Mouse (Mus musculus) left cerebral cortex, postnatal 10 days (tissue): ENCODE results near the gene Cabin1. TPM values are rescaled to one million over a fixed set of nuclear protein-coding genes. Genes with fewer than 3 reads are reported as not detected.
"Not testable (repeated sequence)": the region's sequence is repeated elsewhere in the genome, so short reads cannot be mapped to it uniquely, and the experiment has no call there.

ENCODE experiments used
- DNase-seq, 2 experiments: peaks; one replicate each; pipeline ENCODE4 v3.0.0; 2021 to 2022; ENCODE audit warnings: low spot score in 2 of 2, mixed read lengths in 1 of 2; ENCODE audit errors: extremely low spot score in 1 of 2
- intact Hi-C: fragments of 180-260 bp; cut with DNase I; formaldehyde crosslinking; loops from one replicate; pipeline ENCODE4 v1.15.1; 2025
- total RNA-seq, 2 experiments: library from RNA; stranded (reverse); gene quantifications; 2 replicates each; pipeline ENCODE4 v1.2.3; 2021

Gene Cabin1
- total RNA-seq, 2 experiments from 2014 or later: 83.7 to 84.3 TPM

GRCm38 (mm10) chr10:75772795-75773664 is 8.9 kb upstream of the Cabin1 start, which contains the start of gene Ddt:
Gene Ddt, minus strand, starts transcription at chr10:75773414.
- intact Hi-C loops: loop anchor here (5.0 kb wide), 1 partner anchor 59 kb away; no protein-coding TSS in a partner anchor
- peak; percentile 86 to 91 for DNase-seq

- DNase-seq, intact Hi-C loops: not testable (repeated sequence)
Observed at GRCm38 (mm10) chr10:75767756-75768155, 3.6 kb upstream of the Cabin1 start.

GRCm38 (mm10) chr10:75766856-75767255 is 2.7 kb upstream of the Cabin1 start:
- no peak for DNase-seq
- intact Hi-C loops: no loop called here

- DNase-seq: peak in 1 of 2 experiments; percentile 70
- intact Hi-C loops: no loop called here
Observed at GRCm38 (mm10) chr10:75764519-75765473, 655 bp upstream of the Cabin1 start.

- intact Hi-C loops: no loop called here
- no peak for DNase-seq
Observed at GRCm38 (mm10) chr10:75762413-75762812, 1.7 kb downstream of the Cabin1 start.

- intact Hi-C loops: no loop called here
Observed at GRCm38 (mm10) chr10:75760311-75760710, 3.8 kb downstream of the Cabin1 start.

GRCm38 (mm10) chr10:75756719-75757118 is 7.4 kb downstream of the Cabin1 start:
- intact Hi-C loops: no loop called here
- DNase-seq: no peak

More at GRCm38 (mm10) chr10:75760311-75760710, 3.8 kb downstream of the Cabin1 start:
- no peak for DNase-seq

- intact Hi-C loops: loop anchor here (2.0 to 10.0 kb wide), 2 partner anchors 109 to 211 kb away; partner anchors contain the start of gene Gm5134
- peak; percentile 86 to 88 for DNase-seq
Observed at GRCm38 (mm10) chr10:75744017-75744416, 20.1 kb downstream of the Cabin1 start.

- DNase-seq: peak in 1 of 2 experiments; percentile 63
Observed at GRCm38 (mm10) chr10:75743369-75743768, 20.8 kb downstream of the Cabin1 start.

GRCm38 (mm10) chr10:75740866-75741265 is 23.3 kb downstream of the Cabin1 start:
- intact Hi-C loops: loop anchor here (10.0 kb wide), 1 partner anchor 214 kb away; the partner anchor contains the start of gene Gm5134
- DNase-seq: no peak

More at GRCm38 (mm10) chr10:75743369-75743768, 20.8 kb downstream of the Cabin1 start:
- intact Hi-C loops: loop anchor here (10.0 kb wide), 1 partner anchor 211 kb away; the partner anchor contains the start of gene Gm5134

- intact Hi-C loops: no loop called here
- no peak for DNase-seq
Observed at GRCm38 (mm10) chr10:75725449-75725848, 38.7 kb downstream of the Cabin1 start.

GRCm38 (mm10) chr10:75720215-75720614 is 43.9 kb downstream of the Cabin1 start:
- intact Hi-C loops: no loop called here
- peak in 1 of 2 experiments; percentile 50 for DNase-seq

- DNase-seq: no peak
- intact Hi-C loops: no loop called here
Observed at GRCm38 (mm10) chr10:75714795-75715194, 49.3 kb downstream of the Cabin1 start.

GRCm38 (mm10) chr10:75713026-75713425 is 51.1 kb downstream of the Cabin1 start:
- DNase-seq: no peak
- intact Hi-C loops: no loop called here

GRCm38 (mm10) chr10:75710210-75710609 is 53.9 kb downstream of the Cabin1 start:
- intact Hi-C loops: no loop called here
- DNase-seq: no peak

- intact Hi-C loops: no loop called here
Observed at GRCm38 (mm10) chr10:75709261-75709660, 54.9 kb downstream of the Cabin1 start.

GRCm38 (mm10) chr10:75708633-75708992 is 55.5 kb downstream of the Cabin1 start:
- intact Hi-C loops: no loop called here
- peak in 1 of 2 experiments; percentile 55 for DNase-seq

More at GRCm38 (mm10) chr10:75709261-75709660, 54.9 kb downstream of the Cabin1 start:
- DNase-seq: no peak

- DNase-seq: no peak
- intact Hi-C loops: no loop called here
Observed at GRCm38 (mm10) chr10:75707901-75708632, 56.1 kb downstream of the Cabin1 start.
